Mouse (Mus musculus) adrenal gland, adult 10 weeks (tissue): ENCODE measurements around the gene Rad23a. TPM values are rescaled to one million over a fixed set of nuclear protein-coding genes. Genes with fewer than 3 reads are reported as not detected.

ENCODE experiments used
- polyA plus RNA-seq: library from polyadenylated mRNA; stranded (reverse); fragments of 350-450 nt; fragmentation: Illumina TruSeq; extraction: RNeasy Lipid Tissue Mini Kit (QIAGEN cat#74804); gene quantifications from one replicate; pipeline ENCODE4 v1.2.3, GENCODE M21; 2014; ENCODE audit warnings: low read depth, low replicate concordance

Gene Rad23a
- 9.2 TPM for polyA plus RNA-seq

GRCm38 (mm10) chr8:84840248-84840999 is at the start of gene Rad23a:
Rad23a (minus strand) TSS chr8:84840665.

GRCm38 (mm10) chr8:84871376-84872308 is 31.2 kb upstream of the Rad23a start, which contains the start of gene Syce2:
Syce2 (plus strand) TSS chr8:84872111.

GRCm38 (mm10) chr8:84856864-84857441 is 16.5 kb upstream of the Rad23a start, which contains the start of gene Farsa:
Farsa (plus strand) TSS chr8:84856989.

GRCm38 (mm10) chr8:84846722-84847572 is 6.5 kb upstream of the Rad23a start, which contains the start of gene Calr:
Calr (minus strand) TSS chr8:84846934.

GRCm38 (mm10) chr8:84831490-84831889 is 9.0 kb downstream of the Rad23a start, which contains the start of gene Gadd45gip1:
Gadd45gip1 (plus strand) TSS chr8:84831522.

GRCm38 (mm10) chr8:84822723-84823122 is 17.7 kb downstream of the Rad23a start, which contains the start of gene Dand5:
Dand5 (minus strand) TSS chr8:84822823.

GRCm38 (mm10) chr8:84799999-84800831 is 40.2 kb downstream of the Rad23a start, which contains the start of gene Nfix:
Nfix (minus strand) TSS chr8:84800344.

Other genes starting within 250 kb of the Rad23a start
- 2.4 TPM for gene Ier2, start 177.8 kb downstream of the Rad23a start, polyA plus RNA-seq
- 9.4 TPM for gene Trmt1, start 154.4 kb downstream of the Rad23a start, polyA plus RNA-seq
- 3.7 TPM for gene Nacc1, start 152.8 kb downstream of the Rad23a start, polyA plus RNA-seq
- gene Lyl1, start 139.2 kb downstream of the Rad23a start, polyA plus RNA-seq = not detected
- gene G430095P16Rik, start 117.7 kb downstream of the Rad23a start, polyA plus RNA-seq = not detected
- 13.9 TPM for gene Nfix, start 40.3 kb downstream of the Rad23a start, polyA plus RNA-seq
- gene Dand5, start 17.8 kb downstream of the Rad23a start, polyA plus RNA-seq = 5.4 TPM
- 2.3 TPM for gene Gadd45gip1, start 9.1 kb downstream of the Rad23a start, polyA plus RNA-seq
- gene Calr, start 6.3 kb upstream of the Rad23a start, polyA plus RNA-seq = 638 TPM
- 4.7 TPM for gene Farsa, start 16.3 kb upstream of the Rad23a start, polyA plus RNA-seq
- gene Syce2, start 31.4 kb upstream of the Rad23a start, polyA plus RNA-seq = 6.2 TPM
- gene Gcdh, start 53.3 kb upstream of the Rad23a start, polyA plus RNA-seq = 51.8 TPM
- not detected for gene Klf1, start 61.3 kb upstream of the Rad23a start, polyA plus RNA-seq
- gene Dnase2a, start 67.9 kb upstream of the Rad23a start, polyA plus RNA-seq = 10.7 TPM
- gene Mast1, start 96.7 kb upstream of the Rad23a start, polyA plus RNA-seq = not detected
- gene Rtbdn, start 106.3 kb upstream of the Rad23a start, polyA plus RNA-seq = not detected
- gene Gm49661, start 128.8 kb upstream of the Rad23a start, polyA plus RNA-seq = not detected
- gene Prdx2, start 128.9 kb upstream of the Rad23a start, polyA plus RNA-seq = 79.1 TPM
- 7.6 TPM for gene Rnaseh2a, start 129.1 kb upstream of the Rad23a start, polyA plus RNA-seq
- 0.99 TPM for gene Junb, start 138.1 kb upstream of the Rad23a start, polyA plus RNA-seq
- 1.8 TPM for gene Hook2, start 149.9 kb upstream of the Rad23a start, polyA plus RNA-seq
- gene Best2, start 173.9 kb upstream of the Rad23a start, polyA plus RNA-seq = not detected
- gene Asna1, start 184.6 kb upstream of the Rad23a start, polyA plus RNA-seq = 16.1 TPM
- gene Trir, start 186.2 kb upstream of the Rad23a start, polyA plus RNA-seq = 15.8 TPM
- 18.2 TPM for gene Tnpo2, start 196.2 kb upstream of the Rad23a start, polyA plus RNA-seq
- gene Fbxw9, start 219.4 kb upstream of the Rad23a start, polyA plus RNA-seq = 1.0 TPM
- not detected for gene Gm5741, start 227.3 kb upstream of the Rad23a start, polyA plus RNA-seq
- 14.2 TPM for gene Dhps, start 231.1 kb upstream of the Rad23a start, polyA plus RNA-seq
- gene Wdr83os, start 240.1 kb upstream of the Rad23a start, polyA plus RNA-seq = 10.6 TPM
- gene Wdr83, start 240.6 kb upstream of the Rad23a start, polyA plus RNA-seq = 2.3 TPM
- 5.0 TPM for gene Man2b1, start 242.6 kb upstream of the Rad23a start, polyA plus RNA-seq